In genomic region chr5:108719761-108720160, GRCm38 (mm10) we compare ENCODE assay signal across 24 mouse cellular contexts. TPM values are rescaled to one million over a fixed set of nuclear protein-coding genes. Genes with fewer than 3 reads are reported as not detected.
A peak's percentile ranks its signal among the peaks of the same experiment; 100 is the strongest.
DNase-seq lines count a peak whose midpoint lies in the region; ATAC-seq and TF ChIP-seq lines count a peak whose summit lies in the region.
"Had no signal": no experiment of that assay in that cellular context is flagged by ENCODE, and none has a peak within 500 bp of the region (broad histone marks: within the 10 kb centered on the region; RNA-seq: fewer than 3 reads in every experiment).

No protein-coding gene starts in this region.

- no peaks in the 10 kb centered on the region for H3K9me3 ChIP-seq in forebrain, embryonic 11.5 days (ENCODE audit: control insufficient read depth, low read length)
- no peaks in the 10 kb centered on the region for H3K9me3 ChIP-seq in forebrain, embryonic 16.5 days (ENCODE audit: control insufficient read depth, low read length)
- no peaks in the 10 kb centered on the region for H3K9me3 ChIP-seq in lung, embryonic 14.5 days (ENCODE audit: low read depth, low read length)
- H3K9me3 ChIP-seq in liver, postnatal 0 days (ENCODE audit: low read length), result no peaks in the 10 kb centered on the region
- H3K9me3 ChIP-seq: embryonic facial prominence, embryonic 15.5 days; forebrain, embryonic 12.5 days; limb, embryonic 15.5 days; midbrain, embryonic 13.5 days had no signal

- DNase-seq in forebrain, embryonic 11.5 days (ENCODE audit: low spot score), result peak; percentile 44
- no peak for DNase-seq in lung, embryonic 14.5 days
- no peak for DNase-seq in lung, postnatal 36 days
- DNase-seq in liver, postnatal 0 days, result no peak
- DNase-seq in right cerebral cortex, postnatal 14 days, result no peak
- DNase-seq in urinary bladder, postnatal 14 days (ENCODE audit: low spot score), result no peak
- DNase-seq: adrenal gland, postnatal 25 days; cerebellum, adult 8-10 months; gastrocnemius, adult 2 months; heart, postnatal 14 days; kidney, adult 11 months; left cerebral cortex, postnatal 4 days; thymus, postnatal 14 days had no signal

- H3K4me3 ChIP-seq in forebrain, embryonic 11.5 days (ENCODE audit: low read depth, low read length), result no peak overlapping the region
- H3K4me3 ChIP-seq in forebrain, embryonic 16.5 days (replicated peaks; ENCODE audit: low read length), result no peak overlapping the region
- no peak overlapping the region for H3K4me3 ChIP-seq in lung, embryonic 14.5 days (ENCODE audit: low read depth, low read length)
- H3K4me3 ChIP-seq in liver, postnatal 0 days (ENCODE audit: low read depth, low read length), result no peak overlapping the region
- H3K4me3 ChIP-seq: embryonic facial prominence, embryonic 15.5 days; forebrain, embryonic 12.5 days; gastrocnemius, adult 2 months; limb, embryonic 15.5 days; midbrain, embryonic 13.5 days had no signal

- 67% methylated on average over 7 of the region's 7 CpGs for WGBS in forebrain, embryonic 11.5 days
- WGBS in forebrain, embryonic 16.5 days, result 56% methylated on average over 7 of the region's 7 CpGs
- WGBS in lung, embryonic 14.5 days, result 39% methylated on average over 7 of the region's 7 CpGs
- 61% methylated on average over 7 of the region's 7 CpGs for whole genome bisulfite sequencing in liver, postnatal 0 days (ENCODE audit: insufficient replicate concordance)

- no peak overlapping the region for H3K9ac ChIP-seq in forebrain, embryonic 11.5 days (ENCODE audit: low read length)
- no peak overlapping the region for H3K9ac ChIP-seq in forebrain, embryonic 16.5 days (replicated peaks; ENCODE audit: low read depth, low read length)
- no peak overlapping the region for H3K9ac ChIP-seq in lung, embryonic 14.5 days
- H3K9ac ChIP-seq in liver, postnatal 0 days (replicated peaks), result no peak overlapping the region
- H3K9ac ChIP-seq: embryonic facial prominence, embryonic 15.5 days; forebrain, embryonic 12.5 days; limb, embryonic 15.5 days; midbrain, embryonic 13.5 days had no signal

- H3K4me1 ChIP-seq in forebrain, embryonic 11.5 days (replicated peaks; ENCODE audit: control insufficient read depth, insufficient read depth, low read length), result peaks cover 2% of the 10 kb centered on the region; the same call in 1 of the 2 replicates
- H3K4me1 ChIP-seq in forebrain, embryonic 16.5 days (replicated peaks; ENCODE audit: control insufficient read depth, insufficient read depth, low read length), result no peaks in the 10 kb centered on the region
- no peaks in the 10 kb centered on the region for H3K4me1 ChIP-seq in lung, embryonic 14.5 days (ENCODE audit: insufficient read depth)
- no peaks in the 10 kb centered on the region for H3K4me1 ChIP-seq in liver, postnatal 0 days (ENCODE audit: insufficient read depth)

- H3K4me2 ChIP-seq in forebrain, embryonic 11.5 days (ENCODE audit: low read depth, low read length, severe bottlenecking), result no peak overlapping the region
- no peak overlapping the region for H3K4me2 ChIP-seq in forebrain, embryonic 16.5 days (ENCODE audit: low read length)
- no peak overlapping the region for H3K4me2 ChIP-seq in lung, embryonic 14.5 days
- no peak overlapping the region for H3K4me2 ChIP-seq in liver, postnatal 0 days (ENCODE audit: low read depth, low read length)
- H3K4me2 ChIP-seq: embryonic facial prominence, embryonic 15.5 days; forebrain, embryonic 12.5 days; heart, embryonic 11.5 days; limb, embryonic 15.5 days; midbrain, embryonic 13.5 days had no signal

- H3K36me3 ChIP-seq in forebrain, embryonic 11.5 days (ENCODE audit: control insufficient read depth, insufficient read depth, low read length), result no peaks in the 10 kb centered on the region
- H3K36me3 ChIP-seq in forebrain, embryonic 16.5 days (ENCODE audit: control insufficient read depth, insufficient read depth), result no peaks in the 10 kb centered on the region
- no peaks in the 10 kb centered on the region for H3K36me3 ChIP-seq in lung, embryonic 14.5 days (ENCODE audit: insufficient read depth)
- no peaks in the 10 kb centered on the region for H3K36me3 ChIP-seq in liver, postnatal 0 days (replicated peaks; ENCODE audit: insufficient read depth, low read length)
- H3K36me3 ChIP-seq: embryonic facial prominence, embryonic 15.5 days; forebrain, embryonic 12.5 days; limb, embryonic 15.5 days; midbrain, embryonic 13.5 days had no signal

- 0 out of 2 replicates have a peak, but pooled peaks have one; percentile 23 for TF ChIP-seq CTCF in lung, embryonic 14.5 days (IDR thresholded peaks at IDR 0.05; ENCODE audit: low read depth)
- TF ChIP-seq CTCF in liver, postnatal 0 days (IDR thresholded peaks at IDR 0.05; ENCODE audit: low read depth), result 0 out of 2 replicates have a peak, but pooled peaks have one; percentile 16

- no peak for TF ChIP-seq EP300 in liver, postnatal 0 days (IDR thresholded peaks at IDR 0.05; ENCODE audit: low read depth)

- ATAC-seq in forebrain, embryonic 11.5 days (replicated peaks; ENCODE audit: low FRiP score), result no peak
- ATAC-seq in forebrain, embryonic 16.5 days, result no peak
- ATAC-seq in lung, embryonic 14.5 days (ENCODE audit: insufficient read depth), result no peak
- ATAC-seq in liver, postnatal 0 days, result no peak
- ATAC-seq: hindbrain, postnatal 0 days; midbrain, embryonic 13.5 days had no signal

- H3K27me3 ChIP-seq in forebrain, embryonic 11.5 days (ENCODE audit: control insufficient read depth, insufficient read depth, low read length), result no peaks in the 10 kb centered on the region
- no peaks in the 10 kb centered on the region for H3K27me3 ChIP-seq in forebrain, embryonic 16.5 days (replicated peaks; ENCODE audit: control insufficient read depth, insufficient read depth, low read length)
- no peaks in the 10 kb centered on the region for H3K27me3 ChIP-seq in lung, embryonic 14.5 days (ENCODE audit: insufficient read depth, low read length)
- no peaks in the 10 kb centered on the region for H3K27me3 ChIP-seq in liver, postnatal 0 days (ENCODE audit: insufficient read depth, low read length)
- H3K27me3 ChIP-seq: embryonic facial prominence, embryonic 15.5 days; forebrain, embryonic 12.5 days; limb, embryonic 15.5 days; midbrain, embryonic 13.5 days had no signal

- H3K27ac ChIP-seq in forebrain, embryonic 11.5 days (ENCODE audit: low read depth, low read length), result no peak overlapping the region
- no peak overlapping the region for H3K27ac ChIP-seq in forebrain, embryonic 16.5 days (ENCODE audit: low read length)
- no peak overlapping the region for H3K27ac ChIP-seq in lung, embryonic 14.5 days (ENCODE audit: low read depth)
- H3K27ac ChIP-seq in liver, postnatal 0 days (ENCODE audit: low read depth), result no peak overlapping the region
- H3K27ac ChIP-seq: embryonic facial prominence, embryonic 15.5 days; forebrain, embryonic 12.5 days; gastrocnemius, adult 2 months; hindbrain, postnatal 0 days; kidney, postnatal 0 days; limb, embryonic 15.5 days; midbrain, embryonic 13.5 days had no signal

RNA-seq across cellular contexts. Expression of gene Fgfrl1, which starts 27.6 kb away (rescaled TPM):
- 22.0 and 24.5 TPM in 2 replicates for polyA plus RNA-seq in forebrain, embryonic 11.5 days (2014; fragmentation: Nextera tagmentation; extraction: Ambion mirVana)
- polyA plus RNA-seq in forebrain, embryonic 16.5 days (2015; fragmentation: Nextera tagmentation; extraction: Ambion mirVana), result 5.8 and 7.0 TPM in 2 replicates
- 40.1 and 47.5 TPM in 2 replicates for polyA plus RNA-seq in lung, embryonic 14.5 days (2014; fragmentation: Nextera tagmentation; extraction: Ambion mirVana)
- polyA plus RNA-seq in liver, postnatal 0 days (2015; fragmentation: Nextera tagmentation; extraction: Ambion mirVana), result 5.6 and 5.7 TPM in 2 replicates

RNA-seq across cellular contexts. Expression of gene Slc26a1, which starts 44.4 kb away (rescaled TPM):
- polyA plus RNA-seq in forebrain, embryonic 11.5 days (2014; fragmentation: Nextera tagmentation; extraction: Ambion mirVana), result 1.1 and 1.5 TPM in 2 replicates
- polyA plus RNA-seq in forebrain, embryonic 16.5 days (2015; fragmentation: Nextera tagmentation; extraction: Ambion mirVana), result 2.3 and 2.4 TPM in 2 replicates
- polyA plus RNA-seq in lung, embryonic 14.5 days (2014; fragmentation: Nextera tagmentation; extraction: Ambion mirVana), result 0.60 and 0.70 TPM in 2 replicates
- 25.8 and 33.4 TPM in 2 replicates for polyA plus RNA-seq in liver, postnatal 0 days (2015; fragmentation: Nextera tagmentation; extraction: Ambion mirVana)
- polyA plus RNA-seq: large intestine, adult 2 months had no signal

RNA-seq across cellular contexts. Expression of gene Dgkq, which starts 50.3 kb away (rescaled TPM):
- 13.6 and 13.9 TPM in 2 replicates for polyA plus RNA-seq in forebrain, embryonic 11.5 days (2014; fragmentation: Nextera tagmentation; extraction: Ambion mirVana)
- polyA plus RNA-seq in forebrain, embryonic 16.5 days (2015; fragmentation: Nextera tagmentation; extraction: Ambion mirVana), result 26.5 and 31.9 TPM in 2 replicates
- polyA plus RNA-seq in lung, embryonic 14.5 days (2014; fragmentation: Nextera tagmentation; extraction: Ambion mirVana), result 8.7 and 12.1 TPM in 2 replicates
- 2.5 TPM in 2 replicates for polyA plus RNA-seq in liver, postnatal 0 days (2015; fragmentation: Nextera tagmentation; extraction: Ambion mirVana)

RNA-seq across cellular contexts. Expression of gene Rnf212, which starts 55.0 kb away (rescaled TPM):
- 0.95 and 2.2 TPM in 2 replicates for polyA plus RNA-seq in forebrain, embryonic 11.5 days (2014; fragmentation: Nextera tagmentation; extraction: Ambion mirVana)
- polyA plus RNA-seq in forebrain, embryonic 16.5 days (2015; fragmentation: Nextera tagmentation; extraction: Ambion mirVana), result not detected in 2 replicates
- not detected in 2 replicates for polyA plus RNA-seq in lung, embryonic 14.5 days (2014; fragmentation: Nextera tagmentation; extraction: Ambion mirVana)
- polyA plus RNA-seq in liver, postnatal 0 days (2015; fragmentation: Nextera tagmentation; extraction: Ambion mirVana), result 0.48 and 0.62 TPM in 2 replicates
- polyA plus RNA-seq: embryonic facial prominence, embryonic 15.5 days; gonadal fat pad, adult 2 months; hindbrain, postnatal 0 days; kidney, postnatal 0 days; limb, embryonic 15.5 days; lung, embryonic 16.5 days; midbrain, embryonic 13.5 days had no signal

RNA-seq across cellular contexts. Expression of gene Idua, which starts 59.6 kb away (rescaled TPM):
- polyA plus RNA-seq in forebrain, embryonic 11.5 days (2014; fragmentation: Nextera tagmentation; extraction: Ambion mirVana), result 11.5 and 11.6 TPM in 2 replicates
- 9.6 and 13.2 TPM in 2 replicates for polyA plus RNA-seq in forebrain, embryonic 16.5 days (2015; fragmentation: Nextera tagmentation; extraction: Ambion mirVana)
- 11.8 and 12.3 TPM in 2 replicates for polyA plus RNA-seq in lung, embryonic 14.5 days (2014; fragmentation: Nextera tagmentation; extraction: Ambion mirVana)
- 3.9 and 4.2 TPM in 2 replicates for polyA plus RNA-seq in liver, postnatal 0 days (2015; fragmentation: Nextera tagmentation; extraction: Ambion mirVana)
